Mouse (Mus musculus): Measurements from ENCODE around the gene Ankrd34a.
"Not testable (repeated sequence)": the region's sequence is repeated elsewhere in the genome, so short reads cannot be mapped to it uniquely, and the experiment has no call there.

Gene Ankrd34a

DNA sequence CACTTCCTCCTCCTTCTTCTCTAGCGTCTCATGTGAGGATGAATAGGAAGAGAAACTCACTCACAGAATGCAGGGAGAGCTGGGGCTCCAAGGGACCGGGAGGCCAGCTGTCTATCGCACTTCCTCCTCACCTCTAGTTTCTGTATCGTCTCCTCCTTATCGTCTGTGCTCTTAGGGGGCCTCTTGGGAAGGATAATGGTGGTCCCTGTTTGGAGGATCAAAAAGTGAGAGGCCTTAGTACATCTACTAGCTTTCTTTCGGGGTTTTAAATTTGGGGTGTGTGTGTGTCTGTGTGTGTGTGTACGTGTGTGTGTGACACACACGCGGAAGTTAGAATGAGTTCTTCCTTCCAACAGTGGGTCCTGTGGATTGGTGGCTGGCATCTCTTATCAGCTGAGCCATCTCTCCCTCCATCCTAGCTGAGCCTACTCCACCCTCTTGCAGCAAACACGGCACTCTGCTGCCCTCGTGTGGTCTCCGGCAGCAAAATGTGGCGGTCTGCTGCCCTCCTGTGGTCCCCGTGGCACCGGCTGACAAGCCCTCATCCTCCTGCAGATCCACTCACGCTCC, 16.5 kb upstream of the Ankrd34a start:
- DNase-seq (ENCODE audit: low spot score), result peak; percentile 95

DNA sequence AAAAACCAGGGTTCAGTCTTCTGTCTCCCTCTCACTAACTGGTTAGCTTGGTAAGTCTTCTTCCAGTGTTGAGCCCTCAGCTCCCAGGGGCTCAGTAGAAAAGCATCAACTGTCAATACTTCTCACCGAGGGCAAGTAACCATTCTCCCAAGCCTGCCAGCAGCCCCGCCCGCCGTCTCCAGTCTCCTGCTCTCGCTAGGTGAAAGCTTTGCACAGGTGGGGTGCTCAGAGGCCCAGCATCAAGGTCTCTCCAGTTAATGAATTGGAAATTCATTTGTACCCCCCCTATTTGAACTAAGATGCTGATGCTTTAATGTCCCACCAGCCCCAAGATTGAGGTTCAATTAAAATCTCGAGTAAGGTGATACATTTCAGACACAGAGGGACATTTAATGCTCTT, 15.3 kb upstream of the Ankrd34a start:
- DNase-seq (ENCODE audit: low spot score), result no peak

DNA sequence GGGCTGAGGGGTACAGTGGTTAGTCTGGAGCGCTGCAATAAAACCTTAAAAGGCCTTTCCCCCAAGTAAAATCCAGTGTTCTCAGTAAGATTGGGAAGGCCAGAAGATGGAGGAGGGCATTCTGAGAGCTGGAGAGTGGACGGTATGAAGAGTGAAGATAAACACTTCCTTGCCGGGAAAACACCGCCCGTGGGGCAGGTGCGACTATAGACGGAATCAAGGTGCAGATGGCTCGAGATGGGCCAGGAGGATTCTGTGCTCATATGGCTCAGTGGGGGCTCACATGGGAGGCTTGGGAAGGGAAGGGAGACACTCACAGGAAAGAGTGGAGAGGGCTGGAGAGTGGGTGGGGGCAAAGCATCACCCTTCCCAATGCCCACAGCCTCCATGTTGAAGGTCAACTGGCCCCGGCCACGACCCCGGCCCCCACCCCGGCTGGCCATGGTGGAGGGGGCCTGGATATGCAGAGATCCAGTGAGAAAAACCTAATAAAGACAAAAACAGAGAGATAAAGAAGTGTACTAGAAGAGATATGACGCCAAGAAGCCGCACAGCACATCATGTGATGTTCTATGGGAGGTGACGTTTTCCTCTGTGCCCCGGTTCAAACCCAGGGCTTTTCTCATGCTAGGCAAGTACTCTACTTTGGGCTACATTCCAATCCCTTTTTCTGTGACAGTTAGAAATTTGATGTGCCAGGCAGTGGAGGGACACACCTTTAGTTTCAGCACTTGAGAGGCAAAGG, 14.5 kb upstream of the Ankrd34a start:
- no peak for DNase-seq (ENCODE audit: low spot score)

DNA sequence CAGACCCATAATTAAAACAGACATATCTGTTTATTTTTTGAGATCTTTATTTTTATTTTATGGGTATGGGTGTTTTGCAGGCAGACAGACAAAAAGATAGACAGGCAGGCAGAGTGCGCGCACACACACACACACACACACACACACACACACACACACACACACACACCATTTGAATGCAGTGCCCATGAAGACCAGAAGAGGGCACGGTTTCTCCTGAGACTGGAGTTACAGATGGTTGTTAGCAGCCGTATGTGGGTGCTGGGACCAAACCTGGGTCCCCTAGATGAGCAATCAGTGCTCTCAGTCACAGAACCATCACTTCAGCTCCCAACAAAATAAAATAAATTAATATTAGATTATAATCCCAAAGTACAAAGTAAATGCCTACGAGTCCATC, 13.1 kb upstream of the Ankrd34a start:
- no peak for DNase-seq (ENCODE audit: low spot score)

DNA sequence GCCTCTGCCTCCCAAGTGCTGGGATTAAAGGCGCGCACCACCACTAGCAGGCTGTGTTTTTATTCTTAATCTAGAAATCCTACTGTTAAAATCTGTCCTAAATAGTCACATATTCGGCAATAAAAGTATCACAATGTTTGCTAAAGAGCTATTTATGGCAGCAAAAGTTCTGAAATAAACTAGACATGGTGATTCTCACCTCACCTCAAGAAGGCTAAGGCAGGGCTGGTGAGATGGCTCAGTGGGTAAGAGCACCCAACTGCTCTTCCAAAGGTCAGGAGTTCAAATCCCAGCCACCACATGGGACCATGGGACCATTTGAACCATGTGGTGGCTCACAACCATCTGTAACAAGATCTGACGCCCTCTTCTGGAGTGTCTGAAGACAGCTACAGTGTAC, 5.8 kb upstream of the Ankrd34a start:
- DNase-seq (ENCODE audit: low spot score), result no peak

DNA sequence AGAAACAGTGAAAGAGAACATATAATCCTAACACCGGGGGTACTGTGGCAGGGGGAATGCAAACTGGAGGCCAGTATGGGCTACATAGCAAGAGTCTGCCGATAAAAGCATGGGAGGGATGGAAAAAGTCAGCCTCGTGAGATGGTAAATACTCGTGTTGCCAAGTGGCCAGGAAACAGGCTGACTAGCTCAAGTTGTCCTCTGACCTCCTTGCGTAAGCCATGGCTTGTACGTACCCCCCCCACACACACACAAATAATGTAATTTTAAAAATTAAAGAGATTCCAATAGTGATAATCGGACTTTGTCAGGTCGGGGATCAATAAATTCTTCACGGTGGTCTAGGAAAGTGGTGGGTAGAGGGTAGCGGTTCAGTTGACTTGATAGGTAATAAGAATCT, 3.1 kb upstream of the Ankrd34a start:
- DNase-seq (ENCODE audit: low spot score), result no peak

DNA sequence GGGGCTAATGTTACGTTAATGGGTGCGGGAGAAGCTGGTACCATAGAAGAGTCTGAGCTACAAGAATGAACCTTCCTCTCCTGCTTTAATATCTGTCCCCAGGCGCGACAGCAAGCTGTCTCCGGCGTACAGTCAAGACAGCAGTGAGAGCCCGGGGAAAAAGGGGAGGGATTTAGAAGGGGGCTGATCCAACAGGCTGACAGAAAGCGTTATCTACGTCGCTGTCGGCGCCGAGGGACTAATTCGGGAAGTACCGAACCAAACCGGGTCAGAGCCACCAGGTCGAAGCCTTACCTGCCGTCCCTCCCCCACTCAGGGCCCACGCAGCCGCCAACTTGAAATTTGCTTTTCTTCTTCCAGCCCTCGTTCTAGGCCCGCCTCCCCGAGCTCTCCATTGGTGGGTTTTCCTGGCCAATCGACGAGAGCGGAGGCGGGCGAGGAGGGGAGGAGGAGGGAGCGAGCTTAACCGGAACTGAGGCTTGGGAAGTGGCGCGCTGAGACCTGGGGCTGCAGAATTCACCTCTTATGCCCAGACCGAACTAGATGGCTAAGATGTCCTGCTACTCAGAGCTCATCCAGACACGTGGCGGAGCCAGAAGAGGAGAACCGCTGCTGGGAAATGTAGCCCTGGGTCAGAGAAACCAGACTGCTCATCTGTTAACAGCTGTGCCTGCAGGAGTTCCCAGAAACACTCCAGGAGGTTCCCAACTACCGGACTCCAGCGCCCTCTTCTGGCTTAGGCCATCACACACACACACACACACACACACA, 2.5 kb upstream of the Ankrd34a start, which contains the start of gene Polr3gl:
Gene Polr3gl (minus strand): TSS at position 392 of the 771 bp plus-strand sequence.
- peak; percentile 94 for DNase-seq (ENCODE audit: low spot score)

DNA sequence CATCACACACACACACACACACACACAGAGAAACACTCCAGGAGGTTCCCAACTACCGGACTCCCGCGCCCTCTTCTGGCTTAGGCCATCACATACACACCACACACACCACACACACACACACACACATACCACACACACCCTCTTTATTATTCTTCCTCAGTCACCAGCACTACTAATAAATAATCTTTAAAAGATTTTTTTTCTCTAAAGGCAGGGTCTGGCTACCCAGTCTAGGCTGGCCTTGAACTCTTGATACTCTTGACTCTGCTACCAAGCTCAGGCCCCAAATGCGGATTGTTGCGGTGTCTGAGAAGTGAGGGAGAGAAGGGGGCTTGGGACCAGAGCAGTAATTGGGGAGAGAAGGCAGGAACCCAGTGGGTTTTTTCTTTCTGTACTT, 1.6 kb upstream of the Ankrd34a start:
- DNase-seq (ENCODE audit: low spot score), result no peak

DNA sequence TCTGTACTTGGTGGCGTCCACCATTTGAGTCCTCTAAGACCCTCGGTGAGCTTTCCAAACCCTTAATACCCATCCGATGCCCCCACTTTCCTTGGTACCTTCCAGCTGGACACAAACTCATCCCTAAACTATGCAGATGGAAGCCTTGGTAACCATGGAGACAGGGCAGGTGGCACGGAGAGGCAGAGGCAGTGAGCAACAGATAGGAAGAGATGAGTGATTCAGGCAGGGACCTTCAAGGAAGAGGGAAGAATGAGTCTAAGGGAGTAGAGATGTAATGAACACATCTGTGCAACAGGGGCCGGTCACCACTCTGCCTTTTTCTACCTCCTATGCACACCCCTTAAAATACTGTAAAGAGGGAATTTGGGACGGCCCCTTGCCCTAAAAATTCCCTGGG, 775 bp upstream of the Ankrd34a start:
- no peak for DNase-seq (ENCODE audit: low spot score)

DNA sequence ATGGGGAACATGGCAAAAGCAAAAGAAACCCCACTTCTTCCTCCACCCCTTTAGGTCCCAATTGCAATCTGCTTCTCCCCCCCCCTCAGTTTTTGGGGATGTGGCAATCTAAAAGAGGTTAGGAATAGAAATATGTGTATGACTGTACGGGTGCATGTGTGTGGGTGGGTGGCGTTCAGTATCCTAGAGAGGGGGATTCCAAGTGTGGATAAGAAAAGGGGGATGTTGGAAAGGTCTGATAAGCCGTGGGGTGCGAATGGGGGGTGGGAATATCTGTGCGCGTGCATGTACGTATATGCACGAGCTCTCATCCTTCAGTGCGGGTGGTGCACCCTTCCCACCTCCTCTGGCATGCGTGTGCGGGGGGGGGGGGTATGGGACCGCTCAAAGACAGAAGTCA, 419 bp downstream of the Ankrd34a start:
- DNase-seq (ENCODE audit: low spot score), result no peak

DNA sequence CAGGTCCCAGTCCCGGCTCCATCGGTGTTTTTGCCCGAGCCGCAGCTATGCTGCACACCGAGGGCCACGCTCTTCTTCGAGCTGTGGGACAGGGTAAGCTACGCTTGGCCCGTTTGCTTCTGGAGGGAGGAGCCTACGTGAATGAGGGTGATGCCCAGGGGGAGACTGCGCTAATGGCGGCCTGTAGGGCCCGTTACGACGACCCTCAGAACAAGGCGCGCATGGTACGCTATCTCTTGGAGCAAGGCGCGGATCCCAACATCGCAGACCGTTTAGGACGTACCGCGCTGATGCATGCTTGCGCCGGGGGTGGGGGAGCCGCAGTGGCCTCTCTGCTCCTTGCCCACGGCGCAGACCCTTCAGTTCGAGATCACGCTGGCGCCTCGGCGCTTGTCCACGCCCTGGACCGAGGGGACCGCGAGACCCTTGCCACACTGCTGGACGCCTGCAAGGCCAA, 1.0 kb downstream of the Ankrd34a start:
- DNase-seq (ENCODE audit: low spot score), result peak; percentile 57

DNA sequence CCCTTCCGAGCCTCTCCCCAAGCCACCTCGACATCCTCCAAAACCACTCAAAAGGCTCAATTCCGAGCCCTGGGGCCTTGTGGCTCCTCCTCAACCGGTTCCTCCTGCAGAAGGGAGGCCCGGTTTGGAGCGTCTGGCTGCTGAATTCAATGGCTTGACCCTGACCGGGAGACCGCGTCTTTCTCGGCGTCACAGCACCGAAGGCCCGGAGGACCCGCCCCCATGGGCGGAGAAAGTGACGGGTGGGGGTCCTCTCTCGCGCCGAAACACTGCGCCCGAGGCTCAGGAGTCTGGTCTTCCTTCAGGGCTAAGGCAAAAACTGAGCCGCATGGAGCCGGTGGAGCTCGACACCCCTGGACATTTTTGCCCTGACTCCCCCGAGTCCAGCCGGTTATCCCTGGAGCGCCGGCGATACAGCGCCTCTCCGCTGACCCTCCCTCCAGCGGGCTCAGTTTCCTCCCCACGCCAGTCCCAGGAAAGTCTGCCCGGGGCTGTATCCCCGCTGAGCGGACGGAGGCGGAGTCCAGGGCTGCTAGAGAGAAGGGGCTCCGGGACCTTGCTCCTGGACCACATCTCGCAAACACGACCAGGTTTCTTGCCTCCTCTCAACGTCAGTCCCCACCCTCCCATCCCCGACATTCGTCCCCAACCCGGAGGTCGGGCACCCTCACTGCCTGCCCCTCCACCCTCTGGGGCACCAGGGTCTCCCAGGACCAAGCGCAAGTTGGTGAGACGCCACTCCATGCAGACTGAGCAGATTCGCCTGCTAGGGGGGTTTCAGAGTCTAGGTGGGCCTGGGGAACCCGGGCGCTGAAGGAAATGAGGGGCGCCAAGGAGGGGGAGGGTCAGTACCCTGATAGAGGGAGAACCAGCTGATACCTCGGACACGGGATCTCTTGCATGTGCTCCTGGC, 2.0 kb downstream of the Ankrd34a start:
- DNase-seq (ENCODE audit: low spot score), result peak; percentile 59

DNA sequence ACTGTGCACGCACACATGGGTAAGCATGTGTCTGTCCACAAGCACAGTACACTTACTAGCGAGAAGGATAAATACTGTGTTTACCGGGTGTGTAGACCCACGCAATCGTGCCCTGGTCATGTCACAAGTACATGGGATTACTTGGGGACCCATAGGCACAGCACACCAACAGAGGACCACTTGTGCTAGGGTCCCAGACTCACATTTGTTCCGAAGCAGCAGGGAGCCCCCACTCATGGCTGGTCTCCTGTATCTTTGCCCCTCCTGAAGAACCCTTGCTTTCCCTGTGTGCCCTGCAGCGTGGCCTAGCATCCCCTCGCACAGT, 2.6 kb downstream of the Ankrd34a start:
- no peak for DNase-seq (ENCODE audit: low spot score)

DNA sequence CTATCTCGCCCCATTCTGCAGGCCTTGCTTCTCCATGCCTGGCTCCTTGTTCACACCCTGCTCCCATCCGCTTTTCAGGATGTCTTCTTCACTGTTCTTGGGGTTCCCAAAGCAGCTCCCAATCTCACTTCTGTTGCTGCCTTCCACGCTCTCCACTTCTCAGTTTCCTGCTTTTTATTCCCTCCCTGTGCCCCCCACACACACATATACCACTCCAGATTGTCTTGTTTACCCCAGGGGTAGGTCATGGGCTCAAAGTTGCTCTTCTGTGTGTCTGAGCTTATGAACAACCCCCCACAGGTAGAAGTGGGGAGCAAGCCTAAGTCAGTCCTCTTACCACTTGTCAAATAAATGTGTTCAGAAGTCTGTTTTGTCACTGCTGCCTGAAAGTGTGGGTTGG, 3.0 kb downstream of the Ankrd34a start:
- DNase-seq (ENCODE audit: low spot score), result no peak

DNA sequence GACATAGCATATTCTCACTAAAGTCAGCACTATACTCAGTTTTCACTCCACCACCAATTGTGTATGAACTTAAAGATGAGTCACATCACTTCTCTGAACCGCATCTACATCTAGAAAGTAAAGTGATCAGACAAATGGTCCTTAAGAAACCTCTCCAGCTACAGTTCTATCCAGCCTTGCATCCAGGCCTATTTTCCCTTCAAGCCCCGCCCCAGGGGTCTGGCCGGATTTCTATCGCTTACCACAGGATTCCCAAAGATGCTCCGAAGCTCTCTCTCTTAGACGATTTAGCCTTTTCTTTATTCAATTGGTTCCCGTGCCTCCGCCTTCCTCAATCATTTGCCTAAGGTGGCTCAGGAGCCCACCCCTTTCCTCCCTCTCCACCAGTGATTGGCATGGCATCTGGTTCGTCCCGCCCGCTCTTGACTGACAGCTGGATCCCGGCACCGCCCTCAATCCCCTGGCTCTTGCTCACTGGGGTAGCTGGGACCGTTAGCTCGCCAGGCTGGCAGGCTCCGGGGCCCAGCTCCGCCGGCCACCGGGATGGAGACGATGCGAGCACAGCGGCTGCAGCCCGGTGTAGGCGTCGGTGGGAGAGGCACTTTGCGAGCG, 4.3 kb downstream of the Ankrd34a start, which contains the start of gene Lix1l:
Gene Lix1l (plus strand): TSS at position 511 of the 612 bp plus-strand sequence.
- DNase-seq (ENCODE audit: low spot score), result peak; percentile 95

DNA sequence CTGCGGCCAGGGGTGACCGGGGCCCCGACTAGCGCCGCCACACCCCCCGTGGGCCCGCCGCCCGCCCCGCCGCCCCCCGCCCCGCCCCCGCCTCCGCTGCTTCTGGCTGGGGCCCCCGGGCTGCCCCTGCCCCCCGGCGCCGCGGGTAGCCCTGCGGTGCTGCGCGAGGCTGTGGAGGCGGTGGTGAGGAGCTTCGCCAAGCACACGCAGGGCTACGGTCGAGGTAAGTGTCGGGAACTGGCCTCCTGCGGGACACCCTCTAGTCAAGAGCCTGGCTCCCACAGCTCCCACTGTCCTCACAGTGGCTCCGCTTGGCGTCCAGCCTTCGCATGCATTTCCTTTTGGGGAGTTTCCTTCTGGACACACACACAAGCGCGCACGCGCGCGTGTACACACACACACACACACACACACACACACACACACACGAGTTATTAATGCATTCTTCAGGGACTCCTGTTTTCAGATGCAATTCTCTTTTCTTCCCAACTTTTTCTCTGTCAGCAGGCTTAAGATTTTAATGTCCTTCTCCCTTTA, 4.9 kb downstream of the Ankrd34a start:
- DNase-seq (ENCODE audit: low spot score), result peak; percentile 62

DNA sequence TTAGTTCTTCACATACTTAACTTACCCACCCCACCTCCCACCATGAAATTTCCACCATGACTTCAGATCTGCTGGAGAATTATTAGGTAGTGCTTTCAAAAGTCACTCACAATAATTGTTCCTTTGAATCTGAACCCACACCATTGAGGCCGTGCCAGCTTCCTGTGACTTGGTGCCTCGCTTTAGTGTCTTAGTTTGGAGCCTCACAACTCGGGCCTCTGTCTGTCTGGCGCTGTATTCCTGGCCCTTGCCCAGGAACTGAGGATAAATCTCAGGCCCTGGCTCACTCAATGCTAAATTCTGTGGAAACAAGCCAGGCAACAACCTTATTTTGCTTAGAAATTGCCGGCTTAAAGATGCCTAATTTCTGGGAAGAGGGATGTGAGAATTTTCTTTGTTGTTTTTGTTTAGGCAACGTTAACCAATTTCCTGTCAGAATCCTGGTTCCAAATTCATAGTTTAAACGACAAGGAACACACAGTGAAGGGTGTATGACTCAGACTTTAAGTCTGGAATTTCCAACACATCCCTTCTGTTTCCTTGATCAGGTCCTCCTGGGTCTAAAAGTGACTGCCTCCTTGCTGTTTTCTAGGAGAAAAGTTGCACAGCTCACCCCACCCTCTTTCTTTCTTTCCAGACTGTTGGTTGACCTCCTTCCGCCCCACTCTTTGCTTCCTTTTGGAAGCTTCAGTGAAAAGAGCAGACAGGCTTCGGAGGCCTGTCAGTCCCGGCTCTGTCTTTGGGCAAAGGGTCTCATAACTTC, 5.7 kb downstream of the Ankrd34a start:
- DNase-seq (ENCODE audit: low spot score), result no peak

DNA sequence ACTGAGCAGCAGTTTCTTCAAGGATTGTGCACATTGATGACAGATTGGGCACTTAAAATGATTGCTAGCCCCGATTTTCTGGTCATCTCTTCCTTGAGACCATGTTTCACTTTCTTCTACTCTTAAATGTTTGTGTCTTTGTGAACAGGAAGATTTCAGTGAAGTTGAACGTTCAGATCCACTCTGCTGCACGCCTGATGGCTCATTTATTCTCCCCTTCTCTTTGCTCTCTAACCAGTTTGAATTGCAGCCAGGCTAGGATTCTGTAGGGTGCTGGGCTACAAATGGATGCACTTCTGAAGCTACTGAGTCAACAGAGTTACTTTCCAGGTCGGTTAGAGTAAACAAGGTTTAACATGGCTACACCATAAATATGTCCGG, 6.3 kb downstream of the Ankrd34a start:
- no peak for DNase-seq (ENCODE audit: low spot score)

DNA sequence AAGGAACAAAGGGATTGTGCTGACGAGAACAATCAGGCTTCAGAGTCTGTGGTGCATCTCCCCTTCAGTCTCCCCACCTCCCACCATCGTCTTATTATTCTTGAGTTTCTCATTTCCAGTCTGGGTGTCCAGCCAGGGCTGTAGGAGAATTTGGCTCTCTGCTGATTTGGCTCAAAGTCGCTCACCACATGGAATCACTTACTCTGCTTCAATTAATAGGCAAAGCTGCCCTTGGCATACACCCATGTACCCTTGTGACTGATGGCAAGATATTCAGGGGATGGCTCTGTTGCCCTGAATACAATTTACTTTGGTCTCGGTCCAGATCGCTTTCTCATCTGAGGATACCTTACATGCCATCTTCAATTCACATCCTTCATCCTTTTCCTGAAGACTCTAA, 6.9 kb downstream of the Ankrd34a start:
- DNase-seq (ENCODE audit: low spot score), result peak; percentile 28

DNA sequence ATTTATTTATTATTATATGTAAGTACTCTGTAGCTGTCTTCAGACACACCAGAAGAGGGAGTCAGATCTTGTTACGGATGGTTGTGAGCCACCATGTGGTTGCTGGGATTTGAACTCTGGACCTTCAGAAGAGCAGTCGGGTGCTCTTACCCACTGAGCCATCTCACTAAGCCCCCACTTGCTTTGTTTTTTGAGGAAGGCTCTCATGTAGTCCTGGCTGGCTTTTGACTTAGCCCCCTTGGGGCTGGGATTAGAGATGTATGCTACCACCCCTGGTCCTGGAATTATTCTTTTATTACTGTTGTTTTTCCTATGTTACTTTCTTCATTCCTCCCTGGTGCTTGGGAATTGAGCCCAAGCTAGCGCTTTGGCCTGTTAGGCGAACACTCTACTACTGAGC, 9.6 kb downstream of the Ankrd34a start:
- not testable (repeated sequence) for DNase-seq (ENCODE audit: low spot score)

DNA sequence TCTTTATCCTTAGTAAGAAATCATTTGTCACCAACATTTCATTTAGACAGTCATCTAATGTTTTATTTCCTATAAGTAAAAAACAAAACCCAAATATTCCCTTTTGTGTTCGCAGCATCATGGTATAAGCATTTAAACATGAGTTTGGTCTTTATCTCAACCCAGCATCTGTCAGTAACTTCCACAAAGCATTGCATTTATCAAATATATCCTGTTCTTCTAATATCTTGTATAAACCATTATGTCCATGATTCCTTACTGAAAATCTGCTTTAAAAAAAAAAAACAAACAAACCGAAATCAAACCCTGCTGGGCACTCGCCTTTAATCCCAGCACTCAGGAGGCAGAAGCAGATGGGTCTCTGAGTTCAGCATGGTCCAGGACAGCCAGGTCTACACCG, 10.2 kb downstream of the Ankrd34a start:
- no peak for DNase-seq (ENCODE audit: low spot score)

All from layer of hippocampus, adult 11-12 months (tissue).